Mouse (Mus musculus) limb, embryonic 14.5 days (tissue): ENCODE measurements around the gene Sf3b4. TPM values are rescaled to one million over a fixed set of nuclear protein-coding genes. Genes with fewer than 3 reads are reported as not detected.
"Not testable (repeated sequence)": the region's sequence is repeated elsewhere in the genome, so short reads cannot be mapped to it uniquely, and the experiment has no call there.

Experiments used
- ATAC-seq: fragments of 200-750 bp; cut with Nextera tagmentation; 2 replicates; pipeline ENCODE4 v1.8.0; 2017; ENCODE audit warnings: low read depth, moderate number of reproducible peaks, moderate TSS enrichment; ENCODE audit not compliant: low FRiP score
- DNase-seq: peaks from one replicate; pipeline ENCODE4 v3.0.0-alpha.2; 2015; ENCODE audit warnings: low spot score
- H3K27ac ChIP-seq: fragments of 300-500 bp; sonication (generic); replicated peaks from 2 replicates; pipeline ENCODE4 v1.5.1; 2014; ENCODE audit warnings: low read depth, mild to moderate bottlenecking, low read length, moderate library complexity, mixed read lengths
- H3K27me3 ChIP-seq: fragments of 300-500 bp; sonication (generic); 2 replicates; pipeline ENCODE4 v1.6.1; 2014; ENCODE audit warnings: low read length, mixed read lengths; ENCODE audit not compliant: control insufficient read depth, insufficient read depth
- H3K36me3 ChIP-seq: fragments of 300-500 bp; sonication (generic); 2 replicates; pipeline ENCODE4 v1.6.1; 2014; ENCODE audit warnings: mild to moderate bottlenecking, low read length, moderate library complexity, mixed read lengths; ENCODE audit not compliant: control insufficient read depth, insufficient read depth
- H3K4me1 ChIP-seq: fragments of 300-500 bp; sonication (generic); 2 replicates; pipeline ENCODE4 v1.6.1; 2014; ENCODE audit warnings: antibody characterized with exemption, low read length, mixed read lengths; ENCODE audit not compliant: control insufficient read depth, insufficient read depth
- H3K4me2 ChIP-seq: fragments of 300-500 bp; sonication (generic); replicated peaks from 2 replicates; pipeline ENCODE4 v1.6.1; 2014; ENCODE audit warnings: low read depth, mild to moderate bottlenecking, low read length, moderate library complexity; ENCODE audit not compliant: severe bottlenecking
- H3K4me3 ChIP-seq: fragments of 300-500 bp; sonication (generic); replicated peaks from 2 replicates; pipeline ENCODE4 v1.5.1; 2014; ENCODE audit warnings: low read length
- H3K9ac ChIP-seq: fragments of 300-500 bp; sonication (generic); 2 replicates; pipeline ENCODE4 v1.6.1; 2014; ENCODE audit warnings: mild to moderate bottlenecking, low read depth, low read length, moderate library complexity; ENCODE audit not compliant: severe bottlenecking
- H3K9me3 ChIP-seq: fragments of 300-500 bp; sonication (generic); 2 replicates; pipeline ENCODE4 v1.6.1; 2016; ENCODE audit warnings: low read length; ENCODE audit not compliant: control insufficient read depth
- POLR2A ChIP-seq: fragments of 200-500 bp; IDR thresholded peaks from 2 replicates; pipeline ENCODE4 v1.8.0; 2012; ENCODE audit warnings: inconsistent platforms, mild to moderate bottlenecking, moderate library complexity, borderline replicate concordance; ENCODE audit not compliant: insufficient read depth, insufficient read length; ENCODE audit errors: extremely low read depth
- WGBS: fragments of 180-500 bp; shearing (Covaris S2); extraction: QIAGEN DNeasy Blood & Tissue Kit; methylation state at CpG from one replicate; pipeline ENCODE4 v1.1.7; 2014; 5-methylcytosine and 5-hydroxymethylcytosine counted together
- polyA plus RNA-seq, 2 experiments: library from polyadenylated mRNA; depleted of rRNA in 1 of 2; stranded (reverse) in 1 of 2; unstranded in 1 of 2; fragments of >200 nt; fragmentation: Nextera tagmentation in 1 of 2; extraction: Ambion mirVana in 1 of 2; gene quantifications; 2 replicates each; pipeline versions ENCODE4 v1.2.1 to v1.2.3; 2012 to 2014

Sf3b4 gene
- polyA plus RNA-seq, 2 experiments, result 126 to 173 TPM

- DNase-seq (no peak), ATAC-seq (no peak)
- H3K27ac ChIP-seq, result no peak overlapping the region
- H3K4me3 ChIP-seq, result no peak overlapping the region
- 85% methylated on average over 12 of the region's 12 CpGs for WGBS
- peaks cover 15% of the 10 kb centered on the region for H3K36me3 ChIP-seq
- H3K4me1 ChIP-seq, result peaks cover 10% of the 10 kb centered on the region
- TF ChIP-seq POLR2A, result no peak
- H3K9me3 ChIP-seq, result no peaks in the 10 kb centered on the region
- no peak overlapping the region for H3K9ac ChIP-seq
- H3K27me3 ChIP-seq, result no peaks in the 10 kb centered on the region
- no peak overlapping the region for H3K4me2 ChIP-seq
Measured at GRCm38 (mm10) chr3:96168466-96169158, 3.5 kb upstream of the Sf3b4 start.

GRCm38 (mm10) chr3:96170276-96170675 is 1.9 kb upstream of the Sf3b4 start:
- Histone ChIP-seq H3K36me3 (peaks cover 27% of the 10 kb centered on the region), H3K27me3 (no peaks in the 10 kb centered on the region), H3K27ac (no peak overlapping the region), H3K4me1 (peaks cover 12% of the 10 kb centered on the region), H3K4me3 (no peak overlapping the region), H3K9ac (no peak overlapping the region), H3K9me3 (no peaks in the 10 kb centered on the region), H3K4me2 (no peak overlapping the region)
- ATAC-seq (no peak), DNase-seq (no peak)
- no peak for TF ChIP-seq POLR2A
- 92% methylated on average over 4 of the region's 4 CpGs for WGBS

- peak overlapping the region; percentile 97; the same call in 1 of the 2 replicates for H3K27ac ChIP-seq
- DNase-seq (no peak), ATAC-seq (no peak)
- 73% methylated on average over 10 of the region's 10 CpGs for WGBS
- peak overlapping the region; percentile 57 for H3K4me2 ChIP-seq
- peak overlapping the region; percentile 71; the same call in 1 of the 2 replicates for H3K9ac ChIP-seq
- H3K4me1 ChIP-seq, result peaks cover 12% of the 10 kb centered on the region
- H3K4me3 ChIP-seq, result peak overlapping the region; percentile 90
- H3K9me3 ChIP-seq, result no peaks in the 10 kb centered on the region
- H3K27me3 ChIP-seq, result no peaks in the 10 kb centered on the region
- H3K36me3 ChIP-seq, result peaks cover 34% of the 10 kb centered on the region
- no peak for TF ChIP-seq POLR2A
Measured at GRCm38 (mm10) chr3:96170976-96171545, 1.1 kb upstream of the Sf3b4 start.

GRCm38 (mm10) chr3:96171583-96172196 is 442 bp upstream of the Sf3b4 start:
- WGBS, result 17% methylated on average over 18 of the region's 18 CpGs
- Histone ChIP-seq H3K4me1 (peaks cover 12% of the 10 kb centered on the region), H3K4me3 (peak overlapping the region; percentile 90), H3K9me3 (no peaks in the 10 kb centered on the region), H3K36me3 (peaks cover 41% of the 10 kb centered on the region), H3K9ac (peak overlapping the region; percentile 71), H3K27me3 (no peaks in the 10 kb centered on the region), H3K4me2 (peak overlapping the region; percentile 57), H3K27ac (peak overlapping the region; percentile 97)
- no peak for TF ChIP-seq POLR2A
- no peak for DNase-seq
- peak; percentile 12; the same call in 1 of the 2 replicates for ATAC-seq

GRCm38 (mm10) chr3:96173185-96173584 is 1.1 kb downstream of the Sf3b4 start:
- H3K4me1 ChIP-seq, result peaks cover 12% of the 10 kb centered on the region
- H3K36me3 ChIP-seq, result peaks cover 52% of the 10 kb centered on the region
- no peak for ATAC-seq
- H3K9ac ChIP-seq, result peak overlapping the region; percentile 71
- no peak for DNase-seq
- H3K27ac ChIP-seq, result no peak overlapping the region
- H3K9me3 ChIP-seq, result no peaks in the 10 kb centered on the region
- H3K27me3 ChIP-seq, result no peaks in the 10 kb centered on the region
- no peak for TF ChIP-seq POLR2A
- peak overlapping the region; percentile 90 for H3K4me3 ChIP-seq
- WGBS, result 40% methylated on average over 7 of the region's 7 CpGs
- H3K4me2 ChIP-seq, result peak overlapping the region; percentile 85

GRCm38 (mm10) chr3:96174042-96174441 is 1.9 kb downstream of the Sf3b4 start:
- 86% methylated on average over 4 of the region's 4 CpGs for WGBS
- H3K9ac ChIP-seq, DNase-seq, H3K4me2 ChIP-seq, H3K27ac ChIP-seq, H3K27me3 ChIP-seq, ATAC-seq, H3K9me3 ChIP-seq, H3K4me3 ChIP-seq: not testable (repeated sequence)
- Histone ChIP-seq H3K36me3 (peaks cover 54% of the 10 kb centered on the region), H3K4me1 (peaks cover 12% of the 10 kb centered on the region)
